Mouse (Mus musculus) kidney, postnatal 0 days (tissue): ENCODE measurements around the gene Bri3. TPM values are rescaled to one million over a fixed set of nuclear protein-coding genes. Genes with fewer than 3 reads are reported as not detected.
A peak's percentile ranks its signal among the peaks of the same experiment; 100 is the strongest.

Experiments
- ATAC-seq: fragments of 200-750 bp; cut with Nextera tagmentation; replicated peaks from 2 replicates; pipeline ENCODE4 v1.8.0; 2017; ENCODE audit warnings: low read depth, moderate number of reproducible peaks, moderate TSS enrichment, moderate library complexity; ENCODE audit not compliant: low FRiP score
- DNase-seq: peaks from one replicate; pipeline ENCODE4 v3.0.0-alpha.2; 2016; ENCODE audit warnings: low spot score
- H3K27ac ChIP-seq: fragments of 300-500 bp; sonication (generic); 2 replicates; pipeline ENCODE4 v1.5.1; 2014; ENCODE audit warnings: mild to moderate bottlenecking
- H3K27me3 ChIP-seq: fragments of 300-500 bp; sonication (generic); 2 replicates; pipeline ENCODE4 v1.6.1; 2014; ENCODE audit warnings: low read length, mixed read lengths; ENCODE audit not compliant: insufficient read depth
- H3K36me3 ChIP-seq: fragments of 300-500 bp; sonication (generic); 2 replicates; pipeline ENCODE4 v1.6.1; 2014; ENCODE audit warnings: low read length, mixed read lengths; ENCODE audit not compliant: insufficient read depth
- H3K4me1 ChIP-seq: fragments of 300-500 bp; sonication (generic); replicated peaks from 2 replicates; pipeline ENCODE4 v1.6.1; 2014; ENCODE audit warnings: antibody characterized with exemption, low read length, mixed read lengths; ENCODE audit not compliant: insufficient read depth
- H3K4me2 ChIP-seq: fragments of 300-500 bp; sonication (generic); 2 replicates; pipeline ENCODE4 v1.6.1; 2014; ENCODE audit warnings: mild to moderate bottlenecking, low read length, moderate library complexity, mixed read lengths
- H3K4me3 ChIP-seq: fragments of 300-500 bp; sonication (generic); replicated peaks from 2 replicates; pipeline ENCODE4 v1.5.1; 2014; ENCODE audit warnings: low read depth, low read length
- H3K9ac ChIP-seq: fragments of 300-500 bp; sonication (generic); 2 replicates; pipeline ENCODE4 v1.6.1; 2014; ENCODE audit warnings: low read depth, low read length
- H3K9me3 ChIP-seq: fragments of 300-500 bp; sonication (generic); replicated peaks from 2 replicates; pipeline ENCODE4 v1.6.1; 2016; ENCODE audit warnings: low read length, inconsistent platforms, mixed read lengths
- CTCF ChIP-seq: IDR thresholded peaks from 2 replicates; pipeline ENCODE4 v1.5.1; 2016; ENCODE audit warnings: antibody characterized with exemption, low read depth, mild to moderate bottlenecking, moderate library complexity
- WGBS: fragments of 180-500 bp; shearing (Covaris S2); extraction: QIAGEN DNeasy Blood & Tissue Kit; methylation state at CpG from one replicate; pipeline ENCODE4 v1.1.7; 2014; 5-methylcytosine and 5-hydroxymethylcytosine counted together
- polyA plus RNA-seq: library from polyadenylated mRNA; unstranded; fragments of >200 nt; fragmentation: Nextera tagmentation; extraction: Ambion mirVana; gene quantifications from 2 replicates; pipeline ENCODE4 v1.2.1, GENCODE M21; 2015

Gene Bri3
- polyA plus RNA-seq, 1 experiment from 2014 or later, result 224 TPM

GRCm38 (mm10) chr5:144204911-144205310 is 39.3 kb upstream of the Bri3 start:
- no peaks in the 10 kb centered on the region for H3K4me1 ChIP-seq
- H3K4me2 ChIP-seq, result no peak overlapping the region
- peaks cover 42% of the 10 kb centered on the region for H3K36me3 ChIP-seq
- no peak overlapping the region for H3K4me3 ChIP-seq
- H3K9ac ChIP-seq, result no peak overlapping the region
- DNase-seq (no peak), ATAC-seq (no peak)
- peak; percentile 30; the same call in 1 of the 2 replicates for TF ChIP-seq CTCF
- no peaks in the 10 kb centered on the region for H3K9me3 ChIP-seq
- H3K27me3 ChIP-seq, result no peaks in the 10 kb centered on the region
- no peak overlapping the region for H3K27ac ChIP-seq
- 72% methylated on average over 10 of the region's 10 CpGs for WGBS

GRCm38 (mm10) chr5:144206069-144206468 is 38.2 kb upstream of the Bri3 start:
- ATAC-seq (no peak), DNase-seq (no peak)
- TF ChIP-seq CTCF, result no peak
- Histone ChIP-seq H3K4me2 (no peak overlapping the region), H3K9me3 (no peaks in the 10 kb centered on the region), H3K4me1 (no peaks in the 10 kb centered on the region), H3K27ac (no peak overlapping the region), H3K27me3 (no peaks in the 10 kb centered on the region), H3K4me3 (no peak overlapping the region), H3K9ac (no peak overlapping the region), H3K36me3 (peaks cover 46% of the 10 kb centered on the region)
- WGBS, result 87% methylated on average over 15 of the region's 15 CpGs

GRCm38 (mm10) chr5:144207478-144207877 is 36.8 kb upstream of the Bri3 start:
- H3K4me3 ChIP-seq, result no peak overlapping the region
- peak; percentile 83 for TF ChIP-seq CTCF
- H3K4me1 ChIP-seq, result no peaks in the 10 kb centered on the region
- H3K27ac ChIP-seq, result no peak overlapping the region
- H3K36me3 ChIP-seq, result peaks cover 44% of the 10 kb centered on the region
- WGBS, result 43% methylated on average over 11 of the region's 11 CpGs
- peak; percentile 58 for DNase-seq
- H3K9ac ChIP-seq, result no peak overlapping the region
- no peak overlapping the region for H3K4me2 ChIP-seq
- ATAC-seq, result 0 out of 2 replicates have a peak, but pooled peaks have one; percentile 9
- no peaks in the 10 kb centered on the region for H3K27me3 ChIP-seq
- H3K9me3 ChIP-seq, result no peaks in the 10 kb centered on the region

- H3K36me3 ChIP-seq, result peaks cover 18% of the 10 kb centered on the region
- WGBS, result 39% methylated on average over 7 of the region's 7 CpGs
- H3K27me3 ChIP-seq, result no peaks in the 10 kb centered on the region
- ATAC-seq (0 out of 2 replicates have a peak, but pooled peaks have one; percentile 34), DNase-seq (peak; percentile 63)
- H3K4me2 ChIP-seq, result no peak overlapping the region
- H3K4me1 ChIP-seq, result no peaks in the 10 kb centered on the region
- peak; percentile 94 for TF ChIP-seq CTCF
- no peaks in the 10 kb centered on the region for H3K9me3 ChIP-seq
- H3K27ac ChIP-seq, result no peak overlapping the region
- no peak overlapping the region for H3K9ac ChIP-seq
- H3K4me3 ChIP-seq, result no peak overlapping the region
Observed at GRCm38 (mm10) chr5:144214453-144214852, 29.8 kb upstream of the Bri3 start.

- DNase-seq (no peak), ATAC-seq (no peak; the same call in 1 of the 2 replicates)
- Histone ChIP-seq H3K4me2 (no peak overlapping the region), H3K9me3 (no peaks in the 10 kb centered on the region), H3K4me3 (no peak overlapping the region), H3K36me3 (peaks cover 6% of the 10 kb centered on the region), H3K27ac (no peak overlapping the region), H3K4me1 (no peaks in the 10 kb centered on the region), H3K27me3 (no peaks in the 10 kb centered on the region), H3K9ac (no peak overlapping the region)
- WGBS, result 100% methylated on average over 2 of the region's 2 CpGs
- no peak for TF ChIP-seq CTCF
Observed at GRCm38 (mm10) chr5:144215992-144216391, 28.2 kb upstream of the Bri3 start.

- Histone ChIP-seq H3K4me1 (peaks cover 12% of the 10 kb centered on the region), H3K4me3 (no peak overlapping the region), H3K27ac (no peak overlapping the region), H3K4me2 (no peak overlapping the region), H3K27me3 (no peaks in the 10 kb centered on the region), H3K9me3 (no peaks in the 10 kb centered on the region), H3K9ac (no peak overlapping the region), H3K36me3 (peaks cover 6% of the 10 kb centered on the region; the same call in 1 of the 2 replicates)
- TF ChIP-seq CTCF, result no peak
- ATAC-seq (no peak), DNase-seq (no peak)
- 89% methylated on average over 7 of the region's 7 CpGs for WGBS
Observed at GRCm38 (mm10) chr5:144218061-144218460, 26.2 kb upstream of the Bri3 start.

- Histone ChIP-seq H3K27ac (0 out of 2 replicates have a peak overlapping the region, but pooled peaks have one; percentile 19), H3K9me3 (no peaks in the 10 kb centered on the region), H3K4me1 (peaks cover 15% of the 10 kb centered on the region), H3K36me3 (0 out of 2 replicates have a peak, but pooled peaks cover 3% of the 10 kb centered on the region), H3K4me3 (no peak overlapping the region), H3K4me2 (no peak overlapping the region), H3K27me3 (no peaks in the 10 kb centered on the region), H3K9ac (no peak overlapping the region)
- DNase-seq (peak; percentile 33), ATAC-seq (no peak)
- no peak for TF ChIP-seq CTCF
- WGBS, result 69% methylated on average over 12 of the region's 12 CpGs
Observed at GRCm38 (mm10) chr5:144219306-144219705, 24.9 kb upstream of the Bri3 start.
